Mouse (Mus musculus) skeletal muscle tissue, postnatal 0 days (tissue): ENCODE data around the gene Pinlyp. TPM values are rescaled to one million over a fixed set of nuclear protein-coding genes. Genes with fewer than 3 reads are reported as not detected.

Experiments used
- polyA plus RNA-seq: library from polyadenylated mRNA; unstranded; fragments of >200 nt; fragmentation: Nextera tagmentation; extraction: Ambion mirVana; gene quantifications from 2 replicates; pipeline ENCODE4 v1.2.1, GENCODE M21; 2015

The Pinlyp gene
- 0.84 TPM in 1 of 2 replicates, not detected in the other for polyA plus RNA-seq

DNA sequence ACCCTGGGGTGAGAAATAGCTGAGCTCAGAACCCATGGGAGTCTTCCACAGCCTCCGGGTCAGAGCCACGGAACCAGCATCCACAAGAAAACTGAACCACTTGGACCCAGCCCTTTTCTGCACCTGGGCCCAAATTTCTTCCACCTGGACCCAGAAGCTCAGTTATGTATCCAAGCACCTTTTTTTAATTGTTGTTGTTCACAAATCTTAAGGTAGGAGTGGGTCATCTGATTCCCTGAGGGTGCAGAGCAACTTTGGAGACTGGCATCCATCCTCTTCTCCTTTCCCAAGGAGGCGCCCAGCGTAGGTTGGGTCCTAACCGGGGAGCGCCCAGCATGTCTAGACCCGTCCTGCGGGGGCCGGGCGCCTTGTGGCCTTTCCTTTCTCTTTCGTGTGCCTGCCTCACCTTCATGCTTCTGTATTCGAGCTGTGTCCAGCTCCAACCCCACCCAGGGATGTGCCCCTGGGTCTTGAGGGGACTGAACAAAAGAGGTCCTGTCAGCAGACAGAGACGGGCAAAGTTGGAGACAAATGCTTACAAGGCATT, at the start of gene Pinlyp, which contains the start of gene Xrcc1:
Gene Pinlyp, minus strand, starts transcription at position 51 of the 547 bp plus-strand sequence.
Gene Xrcc1, plus strand, starts transcription at position 222 of the 547 bp plus-strand sequence.

DNA sequence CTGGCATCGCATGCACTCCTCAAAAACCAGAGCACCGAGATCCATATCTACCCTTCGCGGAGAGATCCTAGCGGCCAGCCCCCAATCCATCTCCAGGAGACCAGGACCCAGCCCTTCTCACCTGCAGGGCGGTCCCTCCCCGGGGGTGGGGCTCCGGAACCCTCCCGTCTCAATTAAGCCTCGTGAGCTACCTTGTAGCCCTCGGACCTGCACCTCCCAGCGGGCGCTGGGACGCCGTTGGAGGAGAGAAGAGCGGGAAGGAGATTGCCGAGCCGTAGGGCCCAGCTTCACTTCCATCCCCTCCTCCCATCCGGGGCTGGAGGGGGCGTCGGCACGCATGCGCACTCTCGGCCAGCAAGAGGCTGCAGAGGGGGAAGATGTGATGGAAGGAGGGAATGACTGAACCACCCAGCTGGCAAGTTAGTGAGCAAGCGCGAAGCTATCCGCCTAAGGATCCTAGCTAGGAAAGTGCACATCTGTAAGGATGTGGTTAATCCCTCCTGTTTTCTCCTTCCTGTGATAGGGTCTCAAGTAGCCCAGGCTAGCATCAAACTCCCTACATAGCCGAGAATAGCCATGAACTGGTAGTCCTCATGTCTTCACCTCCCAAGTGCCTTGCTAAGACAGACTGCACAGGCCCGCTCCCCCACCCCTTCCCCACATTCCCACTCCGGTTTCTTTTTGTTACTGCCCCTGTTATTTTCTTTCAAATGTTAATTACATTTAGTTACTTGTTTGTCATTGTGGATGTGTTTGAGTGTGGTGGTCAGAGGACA, 41.6 kb upstream of the Pinlyp start, which contains the start of the genes Ethe1 and Zfp575:
Gene Ethe1, plus strand, starts transcription at position 214 of the 776 bp plus-strand sequence.
Gene Zfp575, minus strand, starts transcription at position 312 of the 776 bp plus-strand sequence.

DNA sequence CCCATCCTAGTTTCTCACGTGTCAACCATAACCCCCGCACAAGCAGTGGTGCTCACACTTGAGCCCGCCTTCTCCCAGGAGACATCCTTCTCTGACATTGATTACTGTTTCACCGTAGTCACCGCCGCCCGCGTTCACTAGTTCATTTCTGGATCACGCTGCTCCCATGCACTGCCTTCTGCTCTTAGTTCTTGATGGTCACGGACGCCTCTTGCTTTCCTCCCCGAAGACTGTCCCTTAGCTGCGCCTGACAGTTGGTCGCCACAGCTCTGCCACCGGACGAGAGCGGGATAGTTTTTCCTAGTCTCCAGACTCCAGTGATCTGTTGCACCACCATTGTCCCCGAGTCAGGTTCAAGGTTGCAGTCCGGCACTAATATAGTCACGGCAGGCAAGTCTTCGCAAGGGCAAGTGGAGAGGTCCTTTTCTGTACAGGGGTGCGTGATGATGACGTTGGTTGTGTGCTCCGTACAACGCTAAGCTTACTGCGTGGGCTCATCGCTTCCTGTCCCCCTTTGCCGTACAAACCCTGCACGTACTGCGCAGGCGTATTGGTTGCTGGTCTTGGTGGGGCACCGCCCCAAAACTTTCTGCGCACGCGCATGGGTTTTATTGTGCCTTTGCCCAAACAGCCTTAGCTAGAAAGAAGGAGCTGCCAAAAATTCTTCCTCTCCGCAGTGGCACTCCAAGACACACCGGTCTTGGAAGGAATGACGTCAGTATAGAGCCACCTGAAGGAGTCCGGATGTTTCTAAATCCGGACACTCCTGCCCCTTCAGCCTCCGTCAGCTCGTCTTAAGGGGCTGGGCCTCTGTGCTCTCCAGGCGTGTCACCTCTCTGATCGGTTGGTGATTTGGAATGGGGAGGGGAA, 15.6 kb downstream of the Pinlyp start, which contains the start of gene Irgq:
Gene Irgq, plus strand, starts transcription at position 628 of the 870 bp plus-strand sequence.

DNA sequence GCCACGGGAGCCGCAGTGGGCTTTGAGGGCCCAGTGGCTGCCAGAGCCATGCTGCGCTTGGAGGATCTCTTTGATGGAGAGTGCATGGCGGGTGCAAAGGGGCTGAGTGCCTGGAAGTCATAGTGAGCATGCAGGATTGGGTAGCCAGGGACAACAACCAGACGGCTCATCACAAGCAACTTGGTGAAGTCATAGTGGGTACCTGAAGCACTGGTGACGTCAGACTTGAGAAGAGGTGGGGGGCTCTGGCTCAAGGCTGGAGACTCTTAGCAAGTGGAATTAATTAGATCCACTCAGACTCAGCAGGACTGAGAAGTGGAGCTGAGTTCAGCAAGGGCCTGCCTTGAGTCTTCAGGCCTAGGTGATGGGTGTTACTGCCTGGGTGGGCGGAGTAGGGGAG, 33.6 kb downstream of the Pinlyp start, which contains the start of gene AC161166.1:
Gene AC161166.1, minus strand, starts transcription at position 101 of the 400 bp plus-strand sequence.

DNA sequence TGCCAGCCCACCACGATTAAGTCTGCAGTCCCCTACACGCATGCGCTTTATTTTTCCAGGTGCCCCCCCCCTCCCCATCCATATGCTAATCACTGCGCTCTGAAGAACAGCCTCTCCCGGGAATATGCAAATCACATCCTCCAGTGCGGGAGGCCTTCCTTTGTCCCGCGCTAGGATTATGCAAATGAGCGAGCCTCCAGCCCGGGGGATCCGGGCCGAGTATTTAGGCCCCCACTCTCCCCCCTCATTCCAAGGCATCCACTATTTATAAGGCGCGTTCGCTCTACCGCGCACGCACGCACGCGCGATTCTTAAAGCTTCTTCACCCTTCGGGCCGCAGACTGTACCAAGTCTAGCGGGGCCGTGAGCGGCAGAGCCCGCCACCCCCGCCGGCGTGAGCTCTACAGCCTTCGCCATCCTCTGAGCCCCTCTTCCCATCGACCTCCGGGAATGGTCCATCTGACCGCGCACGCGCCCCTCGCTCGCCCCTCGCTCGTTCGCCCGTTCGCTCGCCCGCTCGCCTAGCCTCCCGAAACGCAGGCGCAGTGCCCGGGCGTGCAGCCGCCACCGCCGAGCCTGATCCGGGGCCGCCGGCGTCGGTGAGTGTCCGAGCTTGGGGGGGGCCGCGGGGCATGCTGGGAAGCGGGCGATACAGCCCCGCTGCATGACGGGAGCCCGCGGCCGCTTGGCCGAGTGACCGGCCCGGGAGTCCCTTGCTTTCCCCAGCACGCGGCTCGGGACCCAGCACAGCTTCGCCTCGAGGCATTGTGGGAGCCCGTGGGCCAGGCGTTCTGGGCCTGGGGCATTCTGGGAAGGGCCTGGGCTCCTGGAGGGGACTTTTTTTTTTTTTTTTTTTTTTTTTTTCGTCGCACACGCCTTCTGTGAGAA, 38.8 kb downstream of the Pinlyp start, which contains the start of gene Zfp428:
Gene Zfp428, plus strand, starts transcription at position 169 of the 888 bp plus-strand sequence.

Other genes starting within 250 kb of the Pinlyp start
- 9.6 and 11.4 TPM in 2 replicates for gene Zfp61, start 244.9 kb downstream of the Pinlyp start, polyA plus RNA-seq
- gene Zfp94, start 229.5 kb downstream of the Pinlyp start, polyA plus RNA-seq = 4.2 and 5.6 TPM in 2 replicates
- not detected in 2 replicates for gene Tescl, start 212.2 kb downstream of the Pinlyp start, polyA plus RNA-seq
- 5.3 TPM in 1 of 2 replicates, not detected in the other for gene Lypd5, start 196.9 kb downstream of the Pinlyp start, polyA plus RNA-seq
- gene Kcnn4, start 175.9 kb downstream of the Pinlyp start, polyA plus RNA-seq = 0.51 and 0.79 TPM in 2 replicates
- 12.9 and 13.7 TPM in 2 replicates for gene Smg9, start 146.5 kb downstream of the Pinlyp start, polyA plus RNA-seq
- gene Irgc1, start 93.8 kb downstream of the Pinlyp start, polyA plus RNA-seq = 0.42 and 0.62 TPM in 2 replicates
- 3.4 and 4.1 TPM in 2 replicates for gene Plaur, start 83.6 kb downstream of the Pinlyp start, polyA plus RNA-seq
- 3.8 and 6.0 TPM in 2 replicates for gene Cadm4, start 64.1 kb downstream of the Pinlyp start, polyA plus RNA-seq
- gene Zfp428, start 39.1 kb downstream of the Pinlyp start, polyA plus RNA-seq = 23.6 and 25.5 TPM in 2 replicates
- 0.15 TPM in 1 of 2 replicates, not detected in the other for gene AC161166.1, start 33.7 kb downstream of the Pinlyp start, polyA plus RNA-seq
- 5.3 and 6.0 TPM in 2 replicates for gene Irgq, start 15.4 kb downstream of the Pinlyp start, polyA plus RNA-seq
- 37.4 and 39.0 TPM in 2 replicates for gene Xrcc1, start 171 bp upstream of the Pinlyp start, polyA plus RNA-seq
- 13.9 and 14.9 TPM in 2 replicates for gene Ethe1, start 41.4 kb upstream of the Pinlyp start, polyA plus RNA-seq
- gene Zfp575, start 41.5 kb upstream of the Pinlyp start, polyA plus RNA-seq = 2.4 TPM in 2 replicates
- gene Phldb3, start 64.6 kb upstream of the Pinlyp start, polyA plus RNA-seq = 0.10 and 0.11 TPM in 2 replicates
- 7.7 TPM in 1 of 2 replicates, not detected in the other for gene Lypd3, start 90.4 kb upstream of the Pinlyp start, polyA plus RNA-seq
- gene Tex101, start 130.6 kb upstream of the Pinlyp start, polyA plus RNA-seq = not detected in 2 replicates
- gene BC049730, start 163.1 kb upstream of the Pinlyp start, polyA plus RNA-seq = not detected in 2 replicates
- not detected in 2 replicates for gene Gm4763, start 180.8 kb upstream of the Pinlyp start, polyA plus RNA-seq
- 0.05 and 0.07 TPM in 2 replicates for gene Cd177, start 214.2 kb upstream of the Pinlyp start, polyA plus RNA-seq
- not detected in 2 replicates for gene Ceacam10, start 231.1 kb upstream of the Pinlyp start, polyA plus RNA-seq